Mouse (Mus musculus) embryonic facial prominence, embryonic 14.5 days (tissue): Measurements from ENCODE around the gene Grin2d. TPM values are rescaled to one million over a fixed set of nuclear protein-coding genes. Genes with fewer than 3 reads are reported as not detected.

Experiments
- ATAC-seq: fragments of 200-750 bp; cut with Nextera tagmentation; 2 replicates; pipeline ENCODE4 v1.8.0; 2017; ENCODE audit warnings: low read depth, moderate number of reproducible peaks, moderate TSS enrichment
- DNase-seq: peaks from one replicate; pipeline ENCODE4 v3.0.0-alpha.2; 2015; ENCODE audit warnings: low spot score
- H3K27ac ChIP-seq: fragments of 300-500 bp; sonication (generic); replicated peaks from 2 replicates; pipeline ENCODE4 v1.5.1; 2014; ENCODE audit warnings: low read depth, mild to moderate bottlenecking, low read length, moderate library complexity
- H3K27me3 ChIP-seq: fragments of 300-500 bp; sonication (generic); replicated peaks from 2 replicates; pipeline ENCODE4 v1.6.1; 2014; ENCODE audit warnings: low read length; ENCODE audit not compliant: control insufficient read depth, insufficient read depth
- H3K36me3 ChIP-seq: fragments of 300-500 bp; sonication (generic); 2 replicates; pipeline ENCODE4 v1.6.1; 2014; ENCODE audit warnings: low read length, mixed read lengths; ENCODE audit not compliant: control insufficient read depth, insufficient read depth
- H3K4me1 ChIP-seq: fragments of 300-500 bp; sonication (generic); 2 replicates; pipeline ENCODE4 v1.6.1; 2014; ENCODE audit warnings: antibody characterized with exemption, low read length; ENCODE audit not compliant: control insufficient read depth, insufficient read depth
- H3K4me2 ChIP-seq: fragments of 300-500 bp; sonication (generic); 2 replicates; pipeline ENCODE4 v1.6.1; 2014; ENCODE audit warnings: low read depth, mild to moderate bottlenecking, low read length, moderate library complexity, mixed read lengths
- H3K4me3 ChIP-seq: fragments of 300-500 bp; sonication (generic); 2 replicates; pipeline ENCODE4 v1.5.1; 2014; ENCODE audit warnings: low read depth, mild to moderate bottlenecking, low read length
- H3K9ac ChIP-seq: fragments of 300-500 bp; sonication (generic); 2 replicates; pipeline ENCODE4 v1.6.1; 2014; ENCODE audit warnings: low read depth, mild to moderate bottlenecking, low read length, moderate library complexity, mixed read lengths
- H3K9me3 ChIP-seq: fragments of 300-500 bp; sonication (generic); 2 replicates; pipeline ENCODE4 v1.6.1; 2016; ENCODE audit warnings: low read length; ENCODE audit not compliant: control insufficient read depth
- WGBS: fragments of 180-500 bp; shearing (Covaris S2); extraction: QIAGEN DNeasy Blood & Tissue Kit; methylation state at CpG from one replicate; pipeline ENCODE4 v1.1.7; 2014; 5-methylcytosine and 5-hydroxymethylcytosine counted together
- polyA plus RNA-seq: library from polyadenylated mRNA; unstranded; fragments of >200 nt; fragmentation: Nextera tagmentation; extraction: Ambion mirVana; gene quantifications from 2 replicates; pipeline ENCODE4 v1.2.1, GENCODE M21; 2014

Gene Grin2d
- polyA plus RNA-seq, 1 experiment from 2014 or later: 1.0 TPM

GRCm38 (mm10) chr7:45830427-45831127 is 47.6 kb downstream of the Grin2d start, which contains the start of gene Grwd1:
Grwd1 (minus strand) TSS chr7:45830944.
- no peak within 1 kb of the TSS; the same call in 1 of the 2 replicates for H3K27ac ChIP-seq
- peaks cover 46% of the 10 kb centered on the region for H3K27me3 ChIP-seq
- DNase-seq (peak; percentile 96), ATAC-seq (peak; percentile 92)
- H3K36me3 ChIP-seq: peaks cover 37% of the 10 kb centered on the region
- peak within 1 kb of the TSS; percentile 71 for H3K4me3 ChIP-seq
- peaks cover 10% of the 10 kb centered on the region for H3K4me1 ChIP-seq
- peak within 1 kb of the TSS; percentile 72 for H3K4me2 ChIP-seq
- H3K9me3 ChIP-seq: no peaks in the 10 kb centered on the region
- peak within 1 kb of the TSS; percentile 70 for H3K9ac ChIP-seq
- WGBS: 1% methylated on average over 28 of the region's 35 CpGs

GRCm38 (mm10) chr7:45826631-45827030 is 51.5 kb downstream of the Grin2d start:
- no peak for DNase-seq
- WGBS: 91% methylated on average over 7 of the region's 7 CpGs
- Histone ChIP-seq H3K9ac (no peak overlapping the region), H3K4me1 (peaks cover 6% of the 10 kb centered on the region; the same call in 1 of the 2 replicates), H3K27me3 (peaks cover 6% of the 10 kb centered on the region), H3K27ac (no peak overlapping the region), H3K9me3 (no peaks in the 10 kb centered on the region), H3K36me3 (peaks cover 64% of the 10 kb centered on the region), H3K4me2 (no peak overlapping the region), H3K4me3 (no peak overlapping the region)
- no peak for ATAC-seq

- WGBS: 64% methylated on average over 6 of the region's 7 CpGs
- ATAC-seq: no peak
- DNase-seq: no peak
- Histone ChIP-seq H3K27ac (no peak within 1 kb of the TSS), H3K4me3 (no peak within 1 kb of the TSS), H3K27me3 (no peaks in the 10 kb centered on the region; the same call in 1 of the 2 replicates), H3K9me3 (no peaks in the 10 kb centered on the region), H3K4me2 (no peak within 1 kb of the TSS), H3K9ac (no peak within 1 kb of the TSS), H3K4me1 (no peaks in the 10 kb centered on the region), H3K36me3 (peaks cover 70% of the 10 kb centered on the region)
Measured at GRCm38 (mm10) chr7:45824598-45824997, 53.6 kb downstream of the Grin2d start, which contains the start of gene Kcnj14. Kcnj14 (minus strand) TSS chr7:45824782.

- no peak for ATAC-seq
- no peak for DNase-seq
- Histone ChIP-seq H3K4me3 (no peak overlapping the region), H3K9ac (no peak overlapping the region), H3K36me3 (peaks cover 36% of the 10 kb centered on the region), H3K9me3 (no peaks in the 10 kb centered on the region), H3K4me2 (no peak overlapping the region), H3K27ac (no peak overlapping the region), H3K4me1 (no peaks in the 10 kb centered on the region), H3K27me3 (no peaks in the 10 kb centered on the region; the same call in 1 of the 2 replicates)
Measured at GRCm38 (mm10) chr7:45820913-45821312, 57.3 kb downstream of the Grin2d start.

GRCm38 (mm10) chr7:45819843-45820242 is 58.3 kb downstream of the Grin2d start:
- peak overlapping the region; percentile 30; the same call in 1 of the 2 replicates for H3K9ac ChIP-seq
- H3K27ac ChIP-seq: no peak overlapping the region
- ATAC-seq (no peak), DNase-seq (no peak)
- no peaks in the 10 kb centered on the region; the same call in 1 of the 2 replicates for H3K27me3 ChIP-seq
- H3K4me1 ChIP-seq: peaks cover 4% of the 10 kb centered on the region; the same call in 1 of the 2 replicates
- peak overlapping the region; percentile 41 for H3K4me2 ChIP-seq
- WGBS: 11% methylated on average over 15 of the region's 25 CpGs
- H3K9me3 ChIP-seq: no peaks in the 10 kb centered on the region
- H3K4me3 ChIP-seq: peak overlapping the region; percentile 13
- peaks cover 25% of the 10 kb centered on the region for H3K36me3 ChIP-seq

GRCm38 (mm10) chr7:45815984-45816351 is 62.2 kb downstream of the Grin2d start:
- Histone ChIP-seq H3K9ac (no peak overlapping the region), H3K27me3 (no peaks in the 10 kb centered on the region; the same call in 1 of the 2 replicates), H3K36me3 (peaks cover 19% of the 10 kb centered on the region), H3K4me1 (peaks cover 13% of the 10 kb centered on the region), H3K4me3 (no peak overlapping the region), H3K9me3 (no peaks in the 10 kb centered on the region), H3K27ac (no peak overlapping the region), H3K4me2 (no peak overlapping the region)
- DNase-seq (no peak), ATAC-seq (no peak)
- WGBS: 54% methylated on average over 2 of the region's 2 CpGs

GRCm38 (mm10) chr7:45815323-45815983 is 62.7 kb downstream of the Grin2d start:
- Histone ChIP-seq H3K4me3 (no peak overlapping the region), H3K9me3 (no peaks in the 10 kb centered on the region), H3K9ac (no peak overlapping the region), H3K27me3 (no peaks in the 10 kb centered on the region; the same call in 1 of the 2 replicates), H3K36me3 (peaks cover 24% of the 10 kb centered on the region), H3K4me2 (peak overlapping the region; percentile 70), H3K4me1 (peaks cover 13% of the 10 kb centered on the region), H3K27ac (peak overlapping the region; percentile 54; the same call in 1 of the 2 replicates)
- DNase-seq (no peak), ATAC-seq (no peak)
- WGBS: 45% methylated on average over 10 of the region's 10 CpGs

GRCm38 (mm10) chr7:45814841-45815240 is 63.3 kb downstream of the Grin2d start:
- Histone ChIP-seq H3K4me3 (peak overlapping the region; percentile 33), H3K27me3 (no peaks in the 10 kb centered on the region), H3K9me3 (no peaks in the 10 kb centered on the region), H3K27ac (peak overlapping the region; percentile 54; the same call in 1 of the 2 replicates), H3K4me1 (peaks cover 13% of the 10 kb centered on the region), H3K4me2 (peak overlapping the region; percentile 70), H3K36me3 (peaks cover 30% of the 10 kb centered on the region), H3K9ac (no peak overlapping the region)
- no peak for ATAC-seq
- 4% methylated on average over 5 of the region's 5 CpGs for WGBS
- no peak for DNase-seq
